Mouse (Mus musculus): Measurements from ENCODE around the gene Fpgs. TPM values are rescaled to one million over a fixed set of nuclear protein-coding genes. Genes with fewer than 3 reads are reported as not detected.

The Fpgs gene
- polyA plus RNA-seq, 1 experiment, result 20.7 TPM

DNA sequence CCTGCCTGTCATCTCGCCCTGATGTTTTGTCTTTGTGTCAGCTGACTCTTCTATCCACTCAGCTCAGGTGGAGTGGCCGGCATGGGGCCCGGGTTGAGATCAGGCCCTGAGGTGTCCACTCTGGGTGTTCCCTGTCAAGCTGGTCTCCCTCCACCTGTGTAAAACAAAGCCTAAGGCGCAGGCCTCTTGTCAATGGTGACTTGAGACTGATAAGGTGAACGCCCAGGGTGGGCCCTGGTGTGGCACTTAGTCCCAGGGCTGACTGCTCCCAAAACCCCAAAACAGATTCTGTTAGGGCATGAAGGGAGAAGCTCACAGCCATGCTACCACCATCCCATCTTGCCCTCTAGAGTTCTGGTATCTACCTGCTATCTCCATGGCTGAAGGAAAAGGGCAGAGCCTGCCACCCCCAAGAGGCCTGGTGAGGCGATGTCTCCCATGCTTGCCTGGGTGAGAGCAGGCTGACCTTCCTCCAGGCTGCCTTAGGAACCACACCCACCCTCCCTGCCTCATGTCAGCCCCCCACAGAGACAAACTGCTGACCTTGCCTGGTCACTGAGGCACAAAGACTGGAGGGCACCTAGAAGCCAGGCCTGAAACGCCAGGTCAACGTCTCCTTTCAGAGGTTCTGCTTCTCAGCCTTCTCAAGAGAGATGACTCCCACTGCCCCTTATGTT lies 59.0 kb downstream of the Fpgs start:
- Histone ChIP-seq H3K27me3 (ENCODE audit: control insufficient read depth, insufficient read depth, insufficient read length) (no peaks in the 10 kb centered on the region), H3K79me2 (ENCODE audit: control insufficient read depth, insufficient read depth) (no peaks in the 10 kb centered on the region)

DNA sequence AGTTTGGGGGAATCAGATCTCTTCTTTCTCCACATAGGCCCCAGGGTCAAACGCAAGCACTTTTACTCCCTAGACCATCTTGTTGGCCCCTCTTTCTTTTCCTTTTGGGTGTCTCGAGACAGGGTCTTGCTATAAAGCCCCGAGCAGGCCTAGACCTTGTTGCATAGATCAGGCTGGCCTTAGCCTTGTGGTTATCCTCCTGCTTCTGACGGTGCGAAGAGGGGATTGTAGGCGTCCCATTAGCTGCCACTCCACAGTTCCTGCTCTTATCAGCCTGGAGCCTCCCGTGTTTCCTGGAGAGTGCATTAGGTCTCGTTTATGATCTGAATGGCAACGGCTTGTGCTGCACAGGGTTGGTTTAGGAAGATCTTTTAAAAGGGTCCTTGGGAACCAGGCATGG lies 59.9 kb downstream of the Fpgs start:
- no peak overlapping the region for H3K4me2 ChIP-seq (ENCODE audit: low read depth)
- H3K79me2 ChIP-seq (ENCODE audit: control insufficient read depth, insufficient read depth), result no peaks in the 10 kb centered on the region
- no peak for TF ChIP-seq SRF (IDR thresholded peaks at IDR 0.05; ENCODE audit: control insufficient read depth, insufficient read length, low read depth)
- no peak for TF ChIP-seq MAX (IDR thresholded peaks at IDR 0.05; ENCODE audit: low read depth)
- no peak for TF ChIP-seq MYOD1 (IDR thresholded peaks at IDR 0.05; ENCODE audit: control insufficient read depth in 1 of 3, insufficient read length in 2 of 3, low read depth in 2 of 3)
- no peak for TF ChIP-seq POLR2A (IDR thresholded peaks at IDR 0.05; ENCODE audit: insufficient read length, low read depth)
- TF ChIP-seq E2F4 (IDR thresholded peaks at IDR 0.05; ENCODE audit: insufficient read depth), result no peak
- TF ChIP-seq USF1 (IDR thresholded peaks at IDR 0.05; ENCODE audit: low read depth), result no peak
- TF ChIP-seq POLR2AphosphoS2 (IDR thresholded peaks at IDR 0.05; ENCODE audit: insufficient read length, low read depth), result no peak
- no peak for TF ChIP-seq TCF3 (IDR thresholded peaks at IDR 0.05; ENCODE audit: insufficient read length, low read depth)
- no peak for TF ChIP-seq TCF12 (IDR thresholded peaks at IDR 0.05; ENCODE audit: insufficient read depth, poor library complexity, severe bottlenecking)
- no peak for TF ChIP-seq MYOG (IDR thresholded peaks at IDR 0.05; ENCODE audit: control insufficient read depth in 1 of 3, insufficient read depth in 1 of 3, insufficient read length in 2 of 3, low read depth in 2 of 3)
- no peak for TF ChIP-seq CEBPB (IDR thresholded peaks at IDR 0.05; ENCODE audit: insufficient read depth, poor library complexity, severe bottlenecking)
- TF ChIP-seq REST (IDR thresholded peaks at IDR 0.05; ENCODE audit: insufficient read depth, insufficient read length), result no peak
- H3K27me3 ChIP-seq (ENCODE audit: control insufficient read depth, insufficient read depth, insufficient read length), result no peaks in the 10 kb centered on the region
- no peak overlapping the region for H3K4me3 ChIP-seq
- H3ac ChIP-seq (ENCODE audit: control insufficient read depth, insufficient read length), result no peak overlapping the region
- H3K36me3 ChIP-seq (ENCODE audit: control insufficient read depth, insufficient read depth), result no peaks in the 10 kb centered on the region

More for the DNA sequence above, 59.0 kb downstream of the Fpgs start:
- Histone ChIP-seq H3ac (ENCODE audit: control insufficient read depth, insufficient read length) (no peak overlapping the region), H3K36me3 (ENCODE audit: control insufficient read depth, insufficient read depth) (no peaks in the 10 kb centered on the region), H3K4me2 (ENCODE audit: low read depth) (no peak overlapping the region), H3K4me3 (no peak overlapping the region)
- no peak for TF ChIP-seq MAX (IDR thresholded peaks at IDR 0.05; ENCODE audit: low read depth)
- no peak for TF ChIP-seq REST (IDR thresholded peaks at IDR 0.05; ENCODE audit: insufficient read depth, insufficient read length)
- no peak for TF ChIP-seq POLR2AphosphoS2 (IDR thresholded peaks at IDR 0.05; ENCODE audit: insufficient read length, low read depth)
- no peak for TF ChIP-seq CEBPB (IDR thresholded peaks at IDR 0.05; ENCODE audit: insufficient read depth, poor library complexity, severe bottlenecking)

DNA sequence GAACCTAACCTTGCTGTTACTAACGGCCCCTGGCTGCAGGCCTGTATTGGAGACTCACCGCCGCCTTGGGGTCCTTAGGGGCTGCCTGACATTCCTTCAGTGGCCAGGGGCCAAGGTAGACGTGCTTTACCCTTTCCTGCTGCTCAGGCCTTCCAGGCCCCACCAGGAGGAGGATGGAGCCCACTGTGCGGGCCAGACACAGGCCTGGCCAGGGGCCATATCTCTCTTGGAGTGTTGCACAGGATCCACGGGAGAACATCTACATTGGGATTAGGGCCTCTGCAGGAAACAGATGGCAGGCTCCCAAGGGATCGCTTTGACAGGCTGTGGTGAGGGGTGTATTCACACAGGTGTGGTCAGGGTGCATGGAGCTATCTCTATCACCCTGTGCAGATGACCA lies 61.1 kb downstream of the Fpgs start:
- Histone ChIP-seq H3ac (ENCODE audit: control insufficient read depth, insufficient read length) (no peak overlapping the region), H3K4me3 (no peak overlapping the region), H3K4me2 (ENCODE audit: low read depth) (no peak overlapping the region), H3K36me3 (ENCODE audit: control insufficient read depth, insufficient read depth) (no peaks in the 10 kb centered on the region), H3K79me2 (ENCODE audit: control insufficient read depth, insufficient read depth) (no peaks in the 10 kb centered on the region), H3K27me3 (ENCODE audit: control insufficient read depth, insufficient read depth, insufficient read length) (no peaks in the 10 kb centered on the region)
- TF ChIP-seq MYOD1 (IDR thresholded peaks at IDR 0.05; ENCODE audit: control insufficient read depth in 1 of 3, insufficient read length in 2 of 3, low read depth in 2 of 3) (no peak), E2F4 (IDR thresholded peaks at IDR 0.05; ENCODE audit: insufficient read depth) (no peak), TCF3 (IDR thresholded peaks at IDR 0.05; ENCODE audit: insufficient read length, low read depth) (no peak), POLR2AphosphoS2 (IDR thresholded peaks at IDR 0.05; ENCODE audit: insufficient read length, low read depth) (no peak), POLR2A (IDR thresholded peaks at IDR 0.05; ENCODE audit: insufficient read length, low read depth) (no peak)

DNA sequence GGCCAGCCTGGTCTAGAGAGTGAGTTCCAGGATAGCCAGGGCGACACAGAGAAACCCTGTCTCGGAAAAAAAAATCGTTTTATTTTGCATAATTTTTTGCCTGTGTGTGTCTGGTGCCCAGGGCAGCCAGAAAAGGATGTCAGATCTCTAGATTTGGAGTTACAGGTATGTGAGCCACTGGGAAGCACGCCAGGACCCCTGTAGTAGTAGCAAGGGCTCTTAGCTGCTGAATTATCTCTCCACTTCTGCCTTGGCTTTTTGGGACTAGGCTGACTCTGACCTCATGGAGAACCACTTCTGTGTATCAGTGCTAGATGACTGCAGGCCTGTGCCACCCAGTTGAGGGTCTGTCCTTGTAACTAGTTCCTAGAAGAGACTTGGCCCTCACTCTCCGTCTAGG lies 62.1 kb downstream of the Fpgs start:
- H3K4me3 ChIP-seq, result no peak overlapping the region
- no peaks in the 10 kb centered on the region for H3K36me3 ChIP-seq (ENCODE audit: control insufficient read depth, insufficient read depth)
- no peak for TF ChIP-seq TCF3 (IDR thresholded peaks at IDR 0.05; ENCODE audit: insufficient read length, low read depth)
- TF ChIP-seq POLR2AphosphoS2 (IDR thresholded peaks at IDR 0.05; ENCODE audit: insufficient read length, low read depth), result no peak
- no peak for TF ChIP-seq USF1 (IDR thresholded peaks at IDR 0.05; ENCODE audit: low read depth)
- no peak for TF ChIP-seq MYOG (IDR thresholded peaks at IDR 0.05; ENCODE audit: control insufficient read depth in 1 of 3, insufficient read depth in 1 of 3, insufficient read length in 2 of 3, low read depth in 2 of 3)
- no peak for TF ChIP-seq MYOD1 (IDR thresholded peaks at IDR 0.05; ENCODE audit: control insufficient read depth in 1 of 3, insufficient read length in 2 of 3, low read depth in 2 of 3)
- TF ChIP-seq TCF12 (IDR thresholded peaks at IDR 0.05; ENCODE audit: insufficient read depth, poor library complexity, severe bottlenecking), result no peak
- TF ChIP-seq CEBPB (IDR thresholded peaks at IDR 0.05; ENCODE audit: insufficient read depth, poor library complexity, severe bottlenecking), result no peak
- no peak for TF ChIP-seq E2F4 (IDR thresholded peaks at IDR 0.05; ENCODE audit: insufficient read depth)
- no peak overlapping the region for H3ac ChIP-seq (ENCODE audit: control insufficient read depth, insufficient read length)
- no peaks in the 10 kb centered on the region for H3K79me2 ChIP-seq (ENCODE audit: control insufficient read depth, insufficient read depth)
- no peak overlapping the region for H3K4me2 ChIP-seq (ENCODE audit: low read depth)
- no peaks in the 10 kb centered on the region for H3K27me3 ChIP-seq (ENCODE audit: control insufficient read depth, insufficient read depth, insufficient read length)

DNA sequence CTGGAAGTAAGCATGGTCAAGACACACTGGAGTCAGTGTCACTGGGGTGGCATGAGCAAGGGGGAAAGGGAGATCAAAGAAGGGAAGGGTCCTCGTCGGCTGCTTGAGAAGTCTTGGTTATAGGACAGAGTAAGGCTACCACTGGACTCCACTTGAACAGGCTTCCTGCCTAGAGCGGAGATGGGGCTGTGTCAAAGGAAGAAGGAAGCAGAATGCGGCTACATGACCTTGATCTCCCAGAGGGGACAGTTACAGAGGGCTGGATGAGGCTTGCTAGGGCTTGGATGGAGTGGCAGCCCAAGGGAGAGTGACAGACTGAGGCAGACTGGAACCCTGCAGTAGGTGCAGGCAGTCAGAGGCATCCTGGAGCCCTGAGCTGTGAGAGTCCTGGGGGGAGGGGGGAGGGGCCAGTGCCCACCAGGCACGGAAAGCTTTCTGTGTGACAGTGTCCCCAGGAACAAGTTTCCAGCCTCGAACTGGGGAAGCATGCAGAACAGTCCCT lies 63.3 kb downstream of the Fpgs start:
- Histone ChIP-seq H3K4me3 (no peak overlapping the region), H3K36me3 (ENCODE audit: control insufficient read depth, insufficient read depth) (no peaks in the 10 kb centered on the region), H3K4me2 (ENCODE audit: low read depth) (no peak overlapping the region), H3ac (ENCODE audit: control insufficient read depth, insufficient read length) (no peak overlapping the region), H3K79me2 (ENCODE audit: control insufficient read depth, insufficient read depth) (no peaks in the 10 kb centered on the region), H3K27me3 (ENCODE audit: control insufficient read depth, insufficient read depth, insufficient read length) (no peaks in the 10 kb centered on the region)
- TF ChIP-seq REST (IDR thresholded peaks at IDR 0.05; ENCODE audit: insufficient read depth, insufficient read length), result no peak
- no peak for TF ChIP-seq MAX (IDR thresholded peaks at IDR 0.05; ENCODE audit: low read depth)
- TF ChIP-seq MYOD1 (IDR thresholded peaks at IDR 0.05; ENCODE audit: control insufficient read depth in 1 of 3, insufficient read length in 2 of 3, low read depth in 2 of 3), result no peak
- no peak for TF ChIP-seq USF1 (IDR thresholded peaks at IDR 0.05; ENCODE audit: low read depth)
- no peak for TF ChIP-seq POLR2AphosphoS2 (IDR thresholded peaks at IDR 0.05; ENCODE audit: insufficient read length, low read depth)
- TF ChIP-seq POLR2A (IDR thresholded peaks at IDR 0.05; ENCODE audit: insufficient read length, low read depth), result no peak
- no peak for TF ChIP-seq MYOG (IDR thresholded peaks at IDR 0.05; ENCODE audit: control insufficient read depth in 1 of 3, insufficient read depth in 1 of 3, insufficient read length in 2 of 3, low read depth in 2 of 3)
- TF ChIP-seq CEBPB (IDR thresholded peaks at IDR 0.05; ENCODE audit: insufficient read depth, poor library complexity, severe bottlenecking), result no peak
